Mouse (Mus musculus): ENCODE data around the gene Dok7.

DNA sequence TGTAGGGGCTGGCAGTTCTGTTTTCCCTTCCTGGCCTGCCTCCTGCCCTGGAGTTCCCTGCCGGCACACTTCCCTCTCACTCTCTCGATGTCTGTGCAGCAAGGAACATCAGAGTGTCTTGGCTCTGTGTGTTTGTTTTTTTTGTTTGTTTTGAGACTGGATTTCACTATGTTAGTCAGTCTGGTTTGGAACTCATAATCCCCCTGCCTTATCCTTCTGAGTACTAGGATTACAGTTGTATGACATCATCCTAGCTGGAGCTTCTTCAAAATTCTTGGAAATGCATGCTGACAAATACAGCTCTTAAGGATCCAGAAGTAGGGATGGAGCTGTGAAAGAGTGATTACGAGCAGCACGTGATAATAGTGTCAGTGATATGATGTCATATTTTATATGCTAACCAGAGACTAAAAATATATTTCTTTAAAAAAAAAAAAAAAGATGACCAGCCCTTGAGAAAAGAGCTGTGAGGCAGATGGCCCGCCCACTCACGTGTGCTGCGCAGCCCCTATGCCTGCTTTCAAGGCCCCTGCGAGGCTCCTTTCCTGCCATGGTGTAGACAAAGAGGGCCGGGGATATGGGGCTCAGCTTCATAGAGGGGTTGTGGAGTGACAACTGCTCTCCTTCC lies 36.8 kb upstream of the Dok7 start:
- TF ChIP-seq POLR2A (IDR thresholded peaks at IDR 0.05; ENCODE audit: extremely low read depth, insufficient read depth, low read length) (no peak), CTCF (IDR thresholded peaks at IDR 0.05; ENCODE audit: low read depth, low read length) (no peak)
